Mouse (Mus musculus): ENCODE data around the gene Akr1b8.
"Not testable (repeated sequence)": the region's sequence is repeated elsewhere in the genome, so short reads cannot be mapped to it uniquely, and the experiment has no call there.

The Akr1b8 gene

DNA sequence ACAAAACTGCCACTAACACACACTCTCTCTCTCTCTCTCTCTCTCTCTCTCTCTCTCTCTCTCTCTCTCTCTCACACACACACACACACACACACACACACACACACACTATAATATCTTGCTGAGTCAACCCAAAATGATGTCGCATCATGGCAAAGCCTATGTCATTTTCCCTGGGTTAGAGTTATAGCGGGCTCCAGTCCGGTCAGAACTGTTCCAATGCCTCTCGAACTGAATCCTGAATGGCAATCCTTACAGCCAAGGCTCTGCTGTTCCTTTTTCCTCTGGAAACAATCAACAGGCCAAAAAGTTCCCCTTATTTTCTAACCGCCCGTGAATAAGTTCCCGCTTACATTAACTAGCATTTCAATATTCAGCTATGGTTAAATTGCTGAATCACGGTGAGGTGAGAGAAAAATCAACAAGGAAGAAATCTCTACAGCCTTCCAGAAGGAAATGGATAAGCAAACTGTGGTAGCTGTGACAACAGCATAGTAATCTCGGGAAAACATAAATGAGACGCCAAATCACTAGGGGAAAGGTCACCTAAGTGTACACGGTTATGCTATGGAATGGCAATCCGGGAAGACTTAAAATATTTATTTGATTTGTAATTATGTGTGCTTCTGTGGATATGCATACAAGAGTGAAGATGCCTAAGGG, 3.8 kb upstream of the Akr1b8 start:
- DNase-seq (ENCODE audit: low spot score in 2 of 2), result no peak

GRCm38 (mm10) chr6:34351481-34351880, 2.4 kb upstream of the Akr1b8 start:
- DNase-seq (ENCODE audit: low spot score in 2 of 2), result not testable (repeated sequence)

DNA sequence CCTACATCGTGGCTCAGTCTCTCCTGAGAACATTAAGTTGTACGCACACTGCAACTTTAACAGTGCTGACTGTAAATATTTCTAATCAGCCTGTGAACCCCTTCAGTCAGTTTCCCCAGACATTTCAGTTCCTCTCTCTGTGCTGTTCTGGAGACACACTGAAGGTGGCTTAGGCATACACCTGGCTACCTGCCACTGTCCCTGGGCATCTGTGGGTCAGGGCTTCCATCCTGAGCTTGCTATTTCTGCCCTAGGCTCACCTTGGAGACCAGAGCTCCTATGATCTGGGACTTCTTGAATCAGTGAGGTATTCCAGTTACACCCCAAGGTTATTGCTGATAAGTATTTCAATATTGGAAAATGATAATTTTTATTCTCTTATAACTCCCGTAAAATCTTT, 1.5 kb upstream of the Akr1b8 start:
- DNase-seq (ENCODE audit: low spot score in 2 of 2), result no peak

GRCm38 (mm10) chr6:34354354-34355348, 732 bp downstream of the Akr1b8 start:
- DNase-seq (ENCODE audit: low spot score in 2 of 2), result no peak

- no peak for DNase-seq (ENCODE audit: low spot score in 2 of 2)
Observed at GRCm38 (mm10) chr6:34355349-34355747, 1.4 kb downstream of the Akr1b8 start.

DNA sequence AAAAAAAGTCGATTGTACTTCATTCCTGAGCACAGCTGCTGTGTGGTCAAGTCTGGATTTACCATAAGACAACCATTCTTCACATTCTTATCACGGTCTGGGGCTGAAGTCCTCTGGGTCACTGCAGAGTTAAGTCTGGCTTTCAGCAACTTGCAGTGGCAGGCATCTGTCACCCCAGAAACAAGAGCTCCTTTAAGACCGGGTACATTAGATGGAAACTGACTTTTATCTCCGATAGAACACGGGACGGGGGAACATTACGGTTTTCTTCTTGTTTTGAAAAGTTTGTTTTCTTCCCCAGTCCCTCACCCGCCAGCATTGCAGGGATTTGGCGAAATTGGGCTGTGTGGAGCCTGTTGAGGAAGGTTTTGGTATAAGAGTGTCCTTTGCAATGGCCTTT, 1.9 kb downstream of the Akr1b8 start:
- no peak for DNase-seq (ENCODE audit: low spot score in 2 of 2)

DNA sequence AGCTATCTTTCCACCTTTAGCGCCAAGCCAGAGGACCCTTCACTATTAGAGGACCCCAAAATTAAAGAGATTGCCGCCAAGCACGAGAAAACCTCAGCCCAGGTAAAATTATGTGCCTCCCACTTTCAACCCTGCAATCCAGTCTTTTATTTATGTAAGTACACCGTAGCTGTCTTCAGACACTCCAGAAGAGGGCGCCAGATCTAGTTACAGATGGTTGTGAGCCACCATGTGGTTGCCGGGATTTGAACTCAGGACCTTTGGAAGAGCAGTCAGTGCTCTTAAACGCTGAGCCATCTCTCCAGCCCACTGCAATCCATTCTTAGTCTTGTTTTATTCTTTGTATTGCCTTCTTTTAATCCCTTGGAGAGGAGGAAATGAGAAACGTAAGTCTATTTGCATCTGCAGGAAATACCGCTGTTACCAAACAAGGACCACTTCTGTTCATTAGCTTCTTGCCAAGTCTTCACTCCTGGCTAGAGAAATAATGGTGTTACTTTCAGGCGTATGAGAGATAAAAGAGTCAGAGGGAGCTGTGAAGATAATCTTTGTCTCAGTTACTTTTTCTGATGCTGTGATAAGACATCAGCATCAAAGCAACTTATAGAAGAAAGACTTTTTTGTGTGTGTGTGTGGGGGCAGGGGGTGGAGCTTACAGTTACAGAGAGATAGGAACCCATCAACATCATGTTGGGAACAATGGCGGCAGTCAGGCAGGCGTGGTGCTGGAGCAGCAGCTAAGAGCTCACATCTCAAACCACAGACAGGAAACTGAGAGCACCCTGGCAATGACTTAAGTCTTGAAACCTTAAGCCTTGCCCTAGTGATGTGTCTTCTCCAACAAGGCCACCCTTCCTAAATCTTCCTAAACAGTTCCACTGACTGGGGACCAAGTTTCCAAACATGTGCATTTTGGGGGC, 10.6 kb downstream of the Akr1b8 start:
- DNase-seq (ENCODE audit: low spot score in 2 of 2), result no peak

- no peak for DNase-seq (ENCODE audit: low spot score in 2 of 2)
Observed at GRCm38 (mm10) chr6:34367998-34368397, 14.1 kb downstream of the Akr1b8 start.

DNA sequence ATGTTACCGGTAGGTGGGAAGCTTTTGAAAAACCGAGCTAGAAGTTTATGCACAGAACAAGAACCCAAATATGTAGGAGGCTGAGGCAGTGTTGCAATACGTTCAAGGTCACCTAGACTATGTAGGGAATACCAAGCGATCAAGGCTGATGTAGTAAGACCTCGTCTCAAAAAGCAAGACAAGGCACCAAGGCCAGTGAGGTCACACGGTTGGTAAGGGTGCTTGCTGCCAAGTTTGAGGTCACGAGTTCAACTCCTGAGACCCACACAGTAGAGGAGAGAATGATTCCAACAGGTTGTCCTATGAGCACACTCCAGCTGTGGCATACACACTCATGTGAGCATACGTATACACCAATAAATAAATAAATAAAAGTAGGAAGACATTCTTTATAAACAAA, 16.2 kb downstream of the Akr1b8 start:
- DNase-seq (ENCODE audit: low spot score in 2 of 2), result no peak

- DNase-seq (ENCODE audit: low spot score in 2 of 2), result peak; percentile 77 to 78
Observed at GRCm38 (mm10) chr6:34371700-34372351, 17.9 kb downstream of the Akr1b8 start.

DNA sequence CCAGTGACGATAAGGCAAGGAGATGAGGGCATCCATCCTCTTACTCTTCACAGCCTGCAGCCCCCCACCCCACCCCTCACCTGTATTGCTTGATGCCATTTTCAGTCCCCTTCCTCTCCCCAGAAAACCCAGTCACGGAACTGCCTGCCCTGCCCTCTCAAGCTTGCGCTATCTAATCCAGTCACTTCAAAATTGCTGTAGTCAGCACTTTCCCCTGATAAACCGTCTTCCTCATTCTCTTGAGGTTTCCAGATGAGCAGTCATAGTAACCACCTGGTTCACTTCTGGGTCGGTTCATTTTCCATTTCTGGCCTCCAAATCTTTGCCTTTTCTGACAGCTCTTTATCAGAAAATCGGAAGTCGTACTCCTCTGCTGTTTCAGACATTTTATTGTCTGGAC, 19.9 kb downstream of the Akr1b8 start:
- DNase-seq (ENCODE audit: low spot score in 2 of 2), result no peak

GRCm38 (mm10) chr6:34375888-34376287, 22.0 kb downstream of the Akr1b8 start:
- not testable (repeated sequence) for DNase-seq (ENCODE audit: low spot score in 2 of 2)

DNA sequence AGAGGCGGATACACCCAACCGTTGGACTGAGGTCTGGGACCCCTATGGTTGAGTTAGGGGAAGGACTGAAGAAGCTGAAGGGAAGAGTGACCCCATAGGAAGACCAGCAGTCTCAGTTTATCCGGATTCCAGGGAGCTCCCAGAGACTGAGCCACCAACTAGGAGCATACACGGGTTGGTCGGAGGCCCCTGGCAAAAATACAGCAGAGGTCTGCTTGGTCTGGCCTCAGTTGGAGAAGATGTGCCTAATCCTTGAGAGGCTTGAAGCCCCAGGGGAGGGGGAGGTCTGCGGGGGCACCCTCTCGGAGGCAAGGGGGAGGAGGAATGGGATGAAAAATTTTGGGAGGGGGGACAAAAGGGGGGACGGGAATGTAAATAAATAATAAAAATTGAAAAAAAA, 29.5 kb downstream of the Akr1b8 start:
- DNase-seq (ENCODE audit: low spot score in 2 of 2), result no peak

- peak; percentile 77 to 87 for DNase-seq (ENCODE audit: low spot score in 2 of 2)
Observed at GRCm38 (mm10) chr6:34384110-34384661, 30.3 kb downstream of the Akr1b8 start, which contains the start of gene Akr1b10. Gene Akr1b10, plus strand, starts transcription at chr6:34384218.

DNA sequence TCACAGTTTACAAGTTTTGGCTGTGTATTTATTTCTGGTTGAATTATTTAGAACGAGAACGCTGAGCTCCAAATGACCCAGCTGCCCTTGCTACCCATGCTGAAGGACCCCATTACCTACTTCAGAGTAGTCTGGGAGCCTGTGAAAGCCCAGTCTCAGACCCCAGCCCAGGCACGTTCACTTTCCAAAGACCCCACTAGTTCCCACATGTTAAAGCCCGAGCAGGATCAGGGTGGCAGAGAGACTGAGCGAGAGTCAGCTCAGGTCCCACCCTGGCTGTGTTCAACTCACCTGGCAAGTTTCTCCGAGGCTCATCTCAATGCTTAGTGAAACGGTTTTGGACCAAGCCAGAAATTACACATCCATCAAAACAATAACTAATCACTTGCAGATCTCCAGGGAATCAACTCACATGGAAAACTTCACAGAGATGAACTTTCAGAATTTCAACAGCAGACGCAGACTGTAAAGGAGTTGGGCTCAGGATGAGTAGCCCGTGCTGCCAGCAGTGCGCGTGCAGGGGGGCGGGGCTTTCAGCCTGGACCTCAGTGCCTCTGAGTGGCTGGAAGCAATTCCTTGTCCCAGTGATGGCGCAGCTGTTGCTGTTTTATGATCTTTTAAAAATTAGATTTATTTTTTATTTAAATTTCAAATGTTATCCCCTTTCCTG, 30.9 kb downstream of the Akr1b8 start:
- peak; percentile 26 to 72 for DNase-seq (ENCODE audit: low spot score in 2 of 2)

- no peak for DNase-seq (ENCODE audit: low spot score in 2 of 2)
Observed at GRCm38 (mm10) chr6:34388420-34389156, 34.7 kb downstream of the Akr1b8 start.

- no peak for DNase-seq (ENCODE audit: low spot score in 2 of 2)
Observed at GRCm38 (mm10) chr6:34395897-34396296, 42.0 kb downstream of the Akr1b8 start.

GRCm38 (mm10) chr6:34398431-34398830, 44.5 kb downstream of the Akr1b8 start:
- no peak for DNase-seq (ENCODE audit: low spot score in 2 of 2)

DNA sequence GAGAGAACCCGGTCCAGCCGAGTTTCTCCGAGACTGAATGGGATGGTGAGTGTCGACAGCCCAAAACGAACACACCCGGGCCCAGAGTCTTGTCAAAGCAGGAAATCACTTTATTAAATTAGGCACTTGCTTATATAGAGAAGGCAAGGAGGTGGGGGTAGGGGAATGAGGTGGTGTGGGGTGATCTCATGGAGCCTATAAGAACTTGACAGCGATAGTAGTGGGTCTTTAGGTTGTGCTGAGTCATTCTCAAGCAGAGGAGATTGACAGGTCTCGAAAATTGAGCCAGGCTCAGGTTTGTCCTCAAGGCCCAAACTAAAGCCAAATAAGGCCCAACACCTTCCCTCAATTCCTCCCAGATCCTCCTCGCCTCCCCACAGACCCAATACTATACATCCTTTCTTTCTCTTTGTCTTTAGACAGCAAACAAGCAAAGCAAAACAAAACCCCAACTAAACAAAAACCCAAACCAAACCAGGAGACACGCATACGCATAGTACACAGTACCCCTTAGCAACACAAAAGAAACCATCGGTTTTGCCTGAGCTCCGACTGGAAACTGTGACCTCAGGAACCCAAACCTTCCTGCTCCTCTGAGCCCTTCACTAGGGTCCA, 45.8 kb downstream of the Akr1b8 start:
- DNase-seq (ENCODE audit: low spot score in 2 of 2), result no peak
